Comparison of ENCODE assay signal across 30 mouse cellular contexts in genomic region chr4:89078485-89078884, GRCm38 (mm10). TPM values are rescaled to one million over a fixed set of nuclear protein-coding genes. Genes with fewer than 3 reads are reported as not detected.
DNase-seq lines count a peak whose midpoint lies in the region; ATAC-seq lines count a peak whose summit lies in the region.
"Had no signal": no experiment of that assay in that cellular context is flagged by ENCODE, and none has a peak within 500 bp of the region (broad histone marks: within the 10 kb centered on the region; RNA-seq: fewer than 3 reads in every experiment).

No protein-coding gene starts in this region.

- H3K27ac ChIP-seq in midbrain, embryonic 15.5 days, result no peak overlapping the region
- H3K27ac ChIP-seq in midbrain, embryonic 16.5 days (ENCODE audit: low read length), result no peak overlapping the region
- H3K27ac ChIP-seq: forebrain, embryonic 10.5 days; heart, embryonic 10.5 days; heart, embryonic 15.5 days; hindbrain, embryonic 12.5 days; kidney, postnatal 0 days; limb, embryonic 10.5 days; limb, embryonic 15.5 days; liver, embryonic 13.5 days; neural tube, embryonic 13.5 days had no signal

- DNase-seq in gastrocnemius, postnatal 25 days, result peak; percentile 10
- no peak for DNase-seq in gastrocnemius, postnatal 4 days (ENCODE audit: low spot score in 2 of 2)
- DNase-seq in NIH3T3 (ENCODE audit: low read depth), result peak; percentile 80
- peak; percentile 1 for DNase-seq in yolk sac, embryonic 10.5 days (ENCODE audit: low spot score)
- no peak for DNase-seq in kidney, postnatal 4 days
- no peak for DNase-seq in heart, postnatal 10 days
- DNase-seq: adrenal gland, adult 2 months; cerebellum, adult 8-10 months; cerebellum, postnatal 25 days; heart, postnatal 36 days; kidney, adult 8-10 months; layer of hippocampus, adult 9-11 months; liver, embryonic 13.5 days; lung, adult 2 months; lung, postnatal 14 days; right cerebral cortex, postnatal 4 days; thymus, adult 2 months had no signal

- H3K4me3 ChIP-seq in midbrain, embryonic 15.5 days, result no peak overlapping the region
- H3K4me3 ChIP-seq in midbrain, embryonic 16.5 days (ENCODE audit: low read depth, low read length), result no peak overlapping the region
- H3K4me3 ChIP-seq: forebrain, embryonic 10.5 days; heart, embryonic 10.5 days; heart, embryonic 15.5 days; hindbrain, embryonic 12.5 days; limb, embryonic 10.5 days; limb, embryonic 15.5 days; liver, embryonic 13.5 days; neural tube, embryonic 13.5 days had no signal

- WGBS in midbrain, embryonic 15.5 days, result 80% methylated on average over 9 of the region's 9 CpGs
- WGBS in midbrain, embryonic 16.5 days, result 80% methylated on average over 9 of the region's 9 CpGs

- no peaks in the 10 kb centered on the region for H3K9me3 ChIP-seq in midbrain, embryonic 15.5 days
- no peaks in the 10 kb centered on the region for H3K9me3 ChIP-seq in midbrain, embryonic 16.5 days (replicated peaks; ENCODE audit: control insufficient read depth, low read length, poor library complexity, severe bottlenecking)
- H3K9me3 ChIP-seq: forebrain, embryonic 10.5 days; heart, embryonic 10.5 days; heart, embryonic 15.5 days; hindbrain, embryonic 12.5 days; limb, embryonic 10.5 days; limb, embryonic 15.5 days; liver, embryonic 13.5 days; neural tube, embryonic 13.5 days had no signal

- no peaks in the 10 kb centered on the region for H3K4me1 ChIP-seq in midbrain, embryonic 15.5 days
- H3K4me1 ChIP-seq in midbrain, embryonic 16.5 days (ENCODE audit: control insufficient read depth, insufficient read depth, low read length), result no peaks in the 10 kb centered on the region; the same call in 1 of the 2 replicates
- H3K4me1 ChIP-seq: heart, embryonic 10.5 days; heart, embryonic 15.5 days; limb, embryonic 10.5 days; liver, embryonic 13.5 days; neural tube, embryonic 13.5 days had no signal

- intact Hi-C loops in heart, postnatal 10 days (cut with DNase I), result no loop called here

- no peak overlapping the region for H3K4me2 ChIP-seq in midbrain, embryonic 15.5 days
- no peak overlapping the region for H3K4me2 ChIP-seq in midbrain, embryonic 16.5 days (ENCODE audit: low read length)
- H3K4me2 ChIP-seq: heart, embryonic 15.5 days; hindbrain, embryonic 12.5 days; limb, embryonic 15.5 days; liver, embryonic 13.5 days; neural tube, embryonic 13.5 days had no signal

- no peak overlapping the region for H3K9ac ChIP-seq in midbrain, embryonic 15.5 days
- no peak overlapping the region for H3K9ac ChIP-seq in midbrain, embryonic 16.5 days (ENCODE audit: low read depth, low read length)
- H3K9ac ChIP-seq: heart, embryonic 15.5 days; hindbrain, embryonic 12.5 days; limb, embryonic 15.5 days; liver, embryonic 13.5 days; neural tube, embryonic 13.5 days had no signal

- H3K27me3 ChIP-seq in midbrain, embryonic 15.5 days (replicated peaks), result no peaks in the 10 kb centered on the region
- no peaks in the 10 kb centered on the region for H3K27me3 ChIP-seq in midbrain, embryonic 16.5 days (ENCODE audit: control insufficient read depth, insufficient read depth, low read depth, low read length)
- H3K27me3 ChIP-seq: heart, embryonic 15.5 days; hindbrain, embryonic 12.5 days; limb, embryonic 15.5 days; liver, embryonic 13.5 days; neural tube, embryonic 13.5 days had no signal

- ATAC-seq in midbrain, embryonic 15.5 days (replicated peaks), result peak; percentile 60; the same call in 1 of the 2 replicates
- no peak for ATAC-seq in midbrain, embryonic 16.5 days
- ATAC-seq: CD4-positive, CD25-positive, alpha-beta regulatory T cell, adult 4 months; forebrain, embryonic 16.5 days; intestine, embryonic 16.5 days had no signal

- H3K36me3 ChIP-seq in midbrain, embryonic 15.5 days (replicated peaks), result no peaks in the 10 kb centered on the region
- H3K36me3 ChIP-seq in midbrain, embryonic 16.5 days (ENCODE audit: control insufficient read depth, insufficient read depth, low read length), result no peaks in the 10 kb centered on the region
- H3K36me3 ChIP-seq: forebrain, embryonic 10.5 days; heart, embryonic 10.5 days; heart, embryonic 15.5 days; hindbrain, embryonic 12.5 days; limb, embryonic 10.5 days; limb, embryonic 15.5 days; liver, embryonic 13.5 days; neural tube, embryonic 13.5 days had no signal

RNA-seq across cellular contexts. Expression of gene Mtap, which starts 58.4 kb away (rescaled TPM):
- 10 to 100 TPM; 12.8 to 13.1 TPM for total RNA-seq in gastrocnemius, postnatal 25 days (2021)
- total RNA-seq in gastrocnemius, postnatal 4 days (2021), result 10 to 100 TPM; 18.7 to 19.7 TPM
- 18.0 and 18.3 TPM in 2 replicates for polyA plus RNA-seq in midbrain, embryonic 15.5 days (2015; fragmentation: Nextera tagmentation; extraction: Ambion mirVana)
- polyA plus RNA-seq in midbrain, embryonic 16.5 days (2015; fragmentation: Nextera tagmentation; extraction: Ambion mirVana), result 16.6 and 18.5 TPM in 2 replicates
- 10 to 100 TPM; 21.5 to 25.2 TPM for total RNA-seq in heart, postnatal 10 days (2021)

Comparison
In these comparisons a context has a peak if more than half of its experiments do, and no peak if none do; other contexts are left out.
1. DNase-seq: peak in gastrocnemius, postnatal 25 days (single experiment), NIH3T3 (single experiment) and yolk sac, embryonic 10.5 days (single experiment); none in gastrocnemius, postnatal 4 days (0 of 2), kidney, postnatal 4 days (0 of 2) and heart, postnatal 10 days (0 of 2).